Mouse (Mus musculus) natural killer cell, adult 2 months (primary cell): ENCODE results near the gene Dgkb.

Experiments used
- DNase-seq, 2 experiments: peaks; one replicate each; pipeline ENCODE4 v3.0.0; 2022; ENCODE audit warnings: low spot score in 2 of 2

The Dgkb gene

DNA sequence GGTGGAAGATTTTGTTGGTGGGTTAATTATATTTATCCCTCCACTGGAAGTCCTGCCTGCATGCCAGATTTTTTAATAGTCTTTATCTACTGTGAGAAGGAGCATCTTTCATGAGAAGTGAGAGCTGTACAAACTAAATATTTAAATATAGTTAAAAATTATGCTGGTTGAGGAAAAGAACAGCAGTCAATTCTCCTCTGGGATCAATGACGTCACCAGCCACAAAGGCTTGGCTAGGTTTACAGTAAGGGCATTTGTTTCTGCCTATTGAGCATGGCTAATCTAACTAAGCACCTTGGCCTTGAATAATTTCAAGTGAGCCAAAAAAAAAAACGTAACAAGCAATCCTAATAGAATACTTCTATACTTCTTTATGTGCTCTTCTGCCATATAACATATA lies 554.1 kb downstream of the Dgkb start:
- no peak for DNase-seq

DNA sequence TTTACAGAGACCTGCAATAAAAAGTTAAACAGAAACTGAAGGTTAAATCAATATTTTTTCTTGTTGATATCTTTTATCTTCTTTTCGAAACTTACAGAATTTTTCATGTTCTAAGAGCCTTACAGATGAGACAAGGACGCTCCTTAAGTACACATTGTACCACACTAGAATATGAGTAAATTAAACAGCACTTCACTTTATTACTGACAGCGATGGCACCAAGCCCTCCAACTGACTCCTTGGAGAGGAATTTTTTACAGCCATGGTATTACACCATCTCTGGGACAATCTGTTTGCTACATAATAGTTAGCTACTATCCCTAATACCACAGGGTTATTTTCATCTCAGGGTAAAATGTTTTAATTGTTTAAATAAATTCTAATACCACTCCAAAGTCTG lies 556.6 kb downstream of the Dgkb start:
- DNase-seq: no peak

- no peak for DNase-seq
Observed at GRCm38 (mm10) chr12:38385942-38386341, 568.4 kb downstream of the Dgkb start.

DNA sequence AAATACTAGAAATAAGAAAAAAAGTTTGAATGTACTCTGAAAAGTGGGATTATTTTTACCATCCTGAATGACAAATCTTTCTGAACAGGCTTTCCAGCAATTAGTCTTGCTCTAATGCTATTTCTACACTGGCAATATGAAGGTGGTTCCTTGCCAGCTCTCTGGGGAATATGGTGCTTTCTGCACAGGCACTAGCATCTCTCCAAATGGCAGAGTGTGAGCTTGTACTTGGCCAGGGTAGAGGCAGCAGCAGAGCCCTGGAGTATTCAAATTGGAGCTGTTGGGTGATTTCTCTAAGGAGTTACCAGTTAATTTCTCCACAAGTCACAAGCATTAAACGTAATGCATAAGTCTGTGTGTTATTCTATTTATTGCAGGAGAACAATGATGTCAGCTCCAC lies 569.5 kb downstream of the Dgkb start:
- no peak for DNase-seq

DNA sequence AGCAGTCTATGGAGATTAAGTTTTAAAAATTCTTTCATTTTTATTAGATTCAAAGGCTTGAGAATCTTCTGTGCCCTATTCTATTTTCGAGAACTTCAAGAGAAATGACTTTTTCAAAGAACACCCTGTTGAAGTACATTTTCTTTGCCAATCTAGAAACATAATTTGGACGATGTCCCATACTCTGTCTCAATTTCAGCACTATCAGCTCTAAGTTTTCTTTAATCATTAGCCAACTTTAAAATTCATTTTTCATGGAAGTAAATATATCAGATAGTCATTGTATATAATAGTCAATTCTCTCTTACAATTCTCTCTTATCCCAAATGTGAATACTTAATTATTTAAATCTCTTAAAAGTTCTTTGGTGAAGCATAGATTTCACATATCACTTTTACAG lies 570.1 kb downstream of the Dgkb start:
- no peak for DNase-seq

DNA sequence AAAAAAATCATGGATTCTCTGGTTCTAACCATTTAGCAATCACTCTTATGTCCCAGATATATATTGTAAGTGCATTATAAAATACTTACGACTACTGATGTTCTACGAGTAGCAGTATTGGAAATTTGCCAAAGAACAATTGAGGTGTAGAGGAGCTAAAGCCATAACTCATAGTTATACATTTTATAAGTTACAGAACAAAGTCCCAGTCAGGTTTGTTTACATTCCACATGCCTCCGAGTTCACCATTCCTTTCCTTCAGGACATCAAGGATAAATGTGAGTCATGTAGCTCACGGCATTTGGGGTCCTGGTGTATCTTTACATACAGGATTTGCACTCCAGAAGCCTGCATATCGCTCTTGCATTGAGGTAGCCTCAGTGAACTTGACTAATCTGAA lies 570.7 kb downstream of the Dgkb start:
- DNase-seq: no peak

DNA sequence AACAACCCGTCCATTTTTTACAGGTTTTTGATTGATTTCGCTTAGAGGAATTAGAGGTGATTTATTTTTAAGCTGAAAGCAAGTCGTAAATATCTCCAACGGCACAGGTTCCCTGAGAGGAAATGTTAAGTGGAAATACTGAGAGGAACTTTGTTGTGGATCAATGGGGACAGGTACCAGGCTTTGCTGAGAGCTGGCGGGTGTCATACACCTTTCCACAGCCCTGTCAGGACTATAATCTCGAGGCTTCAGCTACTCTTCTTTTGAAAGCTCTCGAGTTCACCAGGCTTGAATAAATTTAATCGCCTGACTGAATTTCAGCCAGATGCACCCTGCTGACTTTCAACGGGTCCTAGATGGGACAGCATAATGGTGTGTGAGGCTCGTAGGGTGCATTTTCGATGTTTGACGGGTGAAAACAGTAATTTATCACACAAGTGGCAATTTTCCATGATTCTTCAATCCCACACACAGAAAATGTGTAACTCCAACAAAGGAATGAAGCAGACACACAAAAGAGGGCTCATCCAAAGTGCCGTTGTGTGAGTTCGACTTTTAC lies 580.3 kb downstream of the Dgkb start:
- no peak for DNase-seq

DNA sequence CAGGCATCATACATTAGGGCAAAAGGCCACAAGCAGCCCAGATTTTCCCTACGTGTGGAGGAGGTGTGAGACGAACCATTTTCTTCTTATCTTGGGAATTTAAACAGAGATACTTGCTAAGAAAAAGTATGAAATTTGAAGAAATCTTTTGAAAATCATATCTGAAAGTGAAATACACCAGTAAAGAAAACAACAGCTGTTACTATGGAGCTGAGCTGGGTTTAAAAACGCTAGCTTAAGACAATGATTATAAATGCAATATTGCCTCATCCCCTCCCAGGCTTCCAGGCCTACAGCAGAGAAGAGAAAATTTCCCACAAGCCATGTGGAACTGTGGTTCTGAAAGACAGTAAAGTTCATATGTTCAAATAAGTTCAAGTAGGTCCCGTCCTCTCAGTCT lies 582.6 kb downstream of the Dgkb start:
- no peak for DNase-seq

DNA sequence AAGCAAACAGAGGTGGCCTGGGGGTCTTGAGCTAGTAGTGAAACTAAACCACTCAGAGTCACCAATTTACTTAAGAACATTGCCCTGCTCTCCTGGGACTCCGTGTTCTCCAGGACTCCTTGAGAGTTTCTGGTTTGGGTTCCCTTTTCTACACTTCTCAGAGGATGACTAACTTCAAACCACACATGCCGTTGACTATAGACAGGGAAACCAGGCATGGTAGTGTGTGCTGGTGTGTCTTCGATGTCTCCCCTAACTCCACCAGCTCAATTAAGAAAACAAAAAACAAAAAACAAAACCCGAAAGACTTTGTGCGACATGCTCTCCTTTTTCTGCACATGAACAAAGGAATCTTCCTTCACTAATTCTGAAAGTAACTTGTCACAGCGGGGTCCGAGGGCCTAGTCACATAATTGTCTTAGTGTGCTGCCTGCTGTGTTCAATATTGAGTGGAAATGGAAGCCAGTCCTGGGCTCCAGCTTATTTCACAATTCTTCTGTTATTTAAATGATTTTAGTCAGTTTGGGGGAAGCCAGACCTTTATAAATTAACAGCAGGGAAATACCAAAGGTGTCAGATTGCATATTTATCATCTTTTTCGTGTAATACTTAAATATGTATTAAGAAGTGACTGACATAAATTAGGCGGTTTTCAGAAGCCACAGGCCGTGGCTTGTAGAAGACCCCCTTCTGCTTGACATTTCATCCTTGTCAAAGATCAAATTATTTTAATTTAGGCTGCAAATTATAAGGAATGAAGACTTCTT lies 618.0 kb downstream of the Dgkb start:
- DNase-seq: no peak

DNA sequence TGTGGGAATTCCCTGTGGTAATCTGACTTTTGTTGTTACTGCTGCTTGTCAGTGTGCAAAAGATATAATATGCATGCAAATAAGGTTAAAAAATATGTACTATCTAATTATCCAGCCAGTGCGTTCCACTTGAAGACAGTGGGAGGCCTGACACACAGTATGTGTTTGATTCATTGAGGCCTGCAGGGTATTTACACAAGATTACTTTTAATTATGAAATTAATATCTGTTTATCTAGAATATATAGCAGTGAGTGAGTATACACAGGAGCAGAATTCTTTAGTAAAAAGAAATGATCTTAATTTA lies 618.6 kb downstream of the Dgkb start:
- no peak for DNase-seq

GRCm38 (mm10) chr12:38450323-38451087 lies 633.0 kb downstream of the Dgkb start:
- DNase-seq: no peak

- DNase-seq: no peak
Observed at GRCm38 (mm10) chr12:38451677-38452076, 634.2 kb downstream of the Dgkb start.

GRCm38 (mm10) chr12:38468191-38468590 lies 650.7 kb downstream of the Dgkb start:
- DNase-seq: no peak

DNA sequence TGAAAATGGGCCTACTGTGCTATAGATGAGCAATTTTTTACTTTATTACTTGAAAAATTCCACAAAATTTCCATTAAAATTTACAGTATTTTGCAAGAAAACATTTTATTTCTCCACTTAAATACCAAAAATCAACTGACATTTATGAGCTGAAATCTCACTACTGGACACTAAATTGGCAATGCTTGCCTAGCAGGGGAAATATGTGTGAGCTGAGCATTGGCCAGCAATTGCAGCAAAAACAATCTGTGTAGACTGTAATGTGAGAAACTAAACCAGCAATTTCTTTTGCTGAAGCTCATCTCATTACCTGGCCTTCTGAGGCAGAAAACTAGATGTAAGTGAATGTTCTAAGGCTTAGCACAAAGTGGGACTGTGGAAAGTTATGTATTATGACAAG lies 651.1 kb downstream of the Dgkb start:
- DNase-seq: no peak

DNA sequence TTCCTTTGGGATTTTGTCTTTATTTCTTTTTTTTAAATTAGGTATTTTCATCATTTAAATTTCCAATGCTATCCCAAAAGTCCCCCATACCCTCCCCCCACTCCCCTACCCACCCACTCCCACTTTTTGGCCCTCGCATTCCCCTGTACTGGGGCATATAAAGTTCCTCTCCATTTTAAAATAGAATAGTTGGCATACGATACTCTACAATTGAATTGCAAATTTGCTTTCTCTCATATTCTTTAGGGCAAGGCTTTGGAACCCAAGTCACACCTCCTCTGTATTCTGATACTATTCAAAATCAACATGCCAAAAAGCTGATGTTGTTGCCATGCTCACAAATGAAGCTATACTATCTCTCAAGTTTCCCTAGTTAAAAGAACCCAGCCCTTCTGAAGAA lies 679.7 kb downstream of the Dgkb start:
- DNase-seq: no peak

GRCm38 (mm10) chr12:38500931-38501330 lies 683.4 kb downstream of the Dgkb start:
- no peak for DNase-seq

DNA sequence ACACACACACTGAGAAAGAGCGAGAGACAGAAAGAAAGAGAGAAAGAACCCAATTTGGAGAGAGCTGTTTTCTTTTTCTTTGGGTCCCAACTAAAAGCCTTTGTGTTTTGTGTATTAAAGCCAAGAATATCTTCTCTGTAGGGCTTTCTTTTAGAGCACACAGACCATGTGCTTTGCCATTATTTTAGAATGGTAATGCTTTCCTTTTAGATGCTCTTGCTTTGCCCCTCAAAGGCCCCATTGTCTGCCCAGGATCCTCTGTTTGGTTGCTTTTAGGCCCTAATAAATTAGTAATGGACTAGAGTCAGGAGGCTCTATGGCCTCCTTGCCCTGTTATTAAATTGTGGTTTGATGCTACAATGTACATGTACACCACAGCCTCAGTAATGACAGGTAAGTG lies 690.7 kb downstream of the Dgkb start:
- DNase-seq: no peak

DNA sequence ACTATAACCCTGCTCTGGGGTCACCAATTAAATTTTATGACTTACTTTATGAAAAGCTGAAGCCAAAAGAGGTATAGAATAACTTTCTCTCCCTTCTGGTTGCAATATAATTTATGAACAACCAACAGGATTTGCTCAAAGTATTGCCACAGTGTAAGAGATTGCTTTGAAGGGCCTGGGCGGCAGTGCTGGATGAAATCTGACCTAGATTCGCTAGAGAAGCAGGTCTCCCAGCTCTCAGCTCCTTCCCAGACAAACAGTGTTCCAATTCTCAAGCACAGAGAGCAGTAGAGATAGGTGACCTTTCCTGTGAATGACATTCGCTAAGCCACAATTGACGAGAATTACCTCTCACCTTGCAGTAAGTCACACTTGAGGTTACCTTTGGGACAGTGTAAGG lies 727.9 kb downstream of the Dgkb start:
- no peak for DNase-seq

GRCm38 (mm10) chr12:38577141-38577540 lies 759.6 kb downstream of the Dgkb start:
- DNase-seq: no peak

- no peak for DNase-seq
Observed at GRCm38 (mm10) chr12:38579191-38579817, 761.8 kb downstream of the Dgkb start.

- DNase-seq: no peak
Observed at GRCm38 (mm10) chr12:38586368-38586865, 768.9 kb downstream of the Dgkb start.

GRCm38 (mm10) chr12:38589951-38590350 lies 772.4 kb downstream of the Dgkb start:
- DNase-seq: no peak

DNA sequence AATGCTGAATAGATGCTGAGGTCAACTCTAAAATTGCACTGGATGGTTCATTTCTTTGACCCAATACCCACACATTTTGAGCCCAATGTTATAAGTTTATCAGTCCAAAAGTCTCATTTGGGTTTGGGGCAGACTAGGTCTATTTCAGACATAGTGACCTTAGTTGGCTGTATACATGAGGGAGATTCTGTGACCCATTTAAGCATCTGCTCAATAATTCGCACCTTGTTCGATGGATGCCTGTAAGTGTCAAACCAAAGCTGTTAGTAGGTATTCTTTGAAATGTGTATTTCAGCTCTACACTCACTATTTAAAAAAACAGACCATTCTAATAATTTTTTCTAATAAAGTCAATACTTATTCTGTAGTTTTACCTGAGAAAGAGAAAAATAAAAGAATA lies 776.1 kb downstream of the Dgkb start:
- no peak for DNase-seq
